Mouse (Mus musculus) midbrain, embryonic 11.5 days (tissue): Measurements from ENCODE around the gene Tmem106c. TPM values are rescaled to one million over a fixed set of nuclear protein-coding genes. Genes with fewer than 3 reads are reported as not detected.

ENCODE experiments used
- ATAC-seq: fragments of 200-750 bp; cut with Nextera tagmentation; 2 replicates; pipeline ENCODE4 v1.8.0; 2017; ENCODE audit warnings: moderate TSS enrichment, moderate library complexity; ENCODE audit not compliant: low FRiP score
- DNase-seq: peaks from one replicate; pipeline ENCODE4 v3.0.0; 2015; ENCODE audit warnings: low spot score; ENCODE audit errors: missing footprints
- H3K27ac ChIP-seq: fragments of 300-500 bp; sonication (generic); 2 replicates; pipeline ENCODE4 v1.5.1; 2014; ENCODE audit warnings: low read depth, low read length
- H3K27me3 ChIP-seq: fragments of 300-500 bp; sonication (generic); 2 replicates; pipeline ENCODE4 v1.6.1; 2014; ENCODE audit warnings: mild to moderate bottlenecking, low read length, moderate library complexity, mixed read lengths; ENCODE audit not compliant: control insufficient read depth, insufficient read depth
- H3K36me3 ChIP-seq: fragments of 300-500 bp; sonication (generic); 2 replicates; pipeline ENCODE4 v1.6.1; 2014; ENCODE audit warnings: mild to moderate bottlenecking, low read length, moderate library complexity, mixed read lengths; ENCODE audit not compliant: control insufficient read depth, insufficient read depth
- H3K4me1 ChIP-seq: fragments of 300-500 bp; sonication (generic); 2 replicates; pipeline ENCODE4 v1.6.1; 2014; ENCODE audit warnings: low read length; ENCODE audit not compliant: control insufficient read depth, insufficient read depth
- H3K4me2 ChIP-seq: fragments of 300-500 bp; sonication (generic); 2 replicates; pipeline ENCODE4 v1.6.1; 2014; ENCODE audit warnings: mild to moderate bottlenecking, moderate library complexity
- H3K4me3 ChIP-seq: fragments of 300-500 bp; sonication (generic); 2 replicates; pipeline ENCODE4 v1.5.1; 2014; ENCODE audit warnings: low read depth, low read length
- H3K9ac ChIP-seq: fragments of 300-500 bp; sonication (generic); 2 replicates; pipeline ENCODE4 v1.6.1; 2014; ENCODE audit warnings: low read length
- H3K9me3 ChIP-seq: fragments of 300-500 bp; sonication (generic); 2 replicates; pipeline ENCODE4 v1.6.1; 2016; ENCODE audit warnings: low read length; ENCODE audit not compliant: control insufficient read depth
- WGBS: fragments of 180-500 bp; shearing (Covaris S2); extraction: QIAGEN DNeasy Blood & Tissue Kit; methylation state at CpG from one replicate; pipeline ENCODE4 v1.1.7; 2014; 5-methylcytosine and 5-hydroxymethylcytosine counted together
- polyA plus RNA-seq: library from polyadenylated mRNA; unstranded; fragments of >200 nt; fragmentation: Nextera tagmentation; extraction: Ambion mirVana; gene quantifications from 2 replicates; pipeline ENCODE4 v1.2.1, GENCODE M21; 2014

Gene Tmem106c
- polyA plus RNA-seq, 1 experiment from 2014 or later = 60.4 TPM

DNA sequence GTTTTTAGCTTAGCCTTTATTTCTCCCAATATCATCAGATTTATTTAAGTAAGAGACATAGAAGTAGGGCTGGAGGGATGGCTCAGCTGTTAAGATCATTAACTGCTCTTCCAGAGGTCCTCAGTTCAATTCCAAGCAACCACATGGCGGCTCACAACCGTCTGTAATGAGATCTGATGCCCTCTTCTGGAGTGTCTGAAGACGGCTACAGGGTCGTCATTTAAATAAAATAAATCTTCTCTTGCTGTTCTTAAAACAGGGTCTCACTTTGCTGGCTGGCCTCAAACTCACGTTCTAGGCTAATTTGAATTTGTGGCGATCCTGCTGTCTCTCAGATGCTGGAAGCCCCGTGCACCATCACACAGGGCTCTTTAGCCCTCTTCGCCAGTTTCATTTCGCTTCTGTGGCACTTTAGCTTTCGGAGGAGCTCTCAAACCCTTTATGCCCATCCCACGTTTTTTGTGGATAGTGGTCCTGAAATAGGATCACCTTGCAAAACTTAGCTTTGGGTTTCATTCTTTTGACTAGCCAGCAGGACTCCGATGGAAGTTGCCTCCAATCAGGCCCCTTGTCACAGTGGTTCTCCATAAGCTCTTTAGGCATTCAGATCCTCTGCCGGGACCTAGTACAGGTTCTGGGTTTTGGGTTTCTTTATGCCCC lies 541 bp upstream of the Tmem106c start:
- Histone ChIP-seq H3K9me3 (no peaks in the 10 kb centered on the region), H3K27ac (no peak overlapping the region), H3K4me1 (peaks cover 10% of the 10 kb centered on the region), H3K4me2 (peak overlapping the region; percentile 69), H3K27me3 (no peaks in the 10 kb centered on the region), H3K9ac (peak overlapping the region; percentile 66), H3K4me3 (peak overlapping the region; percentile 53), H3K36me3 (no peaks in the 10 kb centered on the region)
- peak; percentile 17; the same call in 1 of the 2 replicates for ATAC-seq
- no peak for DNase-seq
- 9% methylated on average over 13 of the region's 13 CpGs for WGBS

DNA sequence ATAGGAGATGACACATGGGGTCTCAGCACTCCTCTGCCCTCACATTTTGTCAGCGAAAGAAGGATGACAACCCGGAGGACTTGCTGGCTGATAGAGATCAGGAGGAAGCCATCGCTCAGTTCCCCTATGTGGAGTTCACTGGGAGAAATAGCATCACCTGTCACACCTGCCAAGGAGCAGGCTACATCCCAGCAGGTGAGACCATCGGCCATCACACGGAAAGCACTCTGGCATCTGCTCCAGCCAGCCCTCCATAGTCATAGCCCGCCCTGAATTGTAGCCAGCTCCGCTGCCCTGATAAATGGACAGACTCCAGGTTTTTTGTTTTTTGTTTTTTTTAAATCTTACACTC lies 812 bp downstream of the Tmem106c start:
- Histone ChIP-seq H3K9me3 (no peaks in the 10 kb centered on the region), H3K27me3 (no peaks in the 10 kb centered on the region), H3K27ac (peak overlapping the region; percentile 85), H3K9ac (peak overlapping the region; percentile 73), H3K4me2 (peak overlapping the region; percentile 69), H3K36me3 (no peaks in the 10 kb centered on the region), H3K4me1 (peaks cover 10% of the 10 kb centered on the region), H3K4me3 (peak overlapping the region; percentile 53)
- ATAC-seq (peak; percentile 33; the same call in 1 of the 2 replicates), DNase-seq (peak; percentile 89)
- WGBS = 8% methylated on average over 7 of the region's 7 CpGs

DNA sequence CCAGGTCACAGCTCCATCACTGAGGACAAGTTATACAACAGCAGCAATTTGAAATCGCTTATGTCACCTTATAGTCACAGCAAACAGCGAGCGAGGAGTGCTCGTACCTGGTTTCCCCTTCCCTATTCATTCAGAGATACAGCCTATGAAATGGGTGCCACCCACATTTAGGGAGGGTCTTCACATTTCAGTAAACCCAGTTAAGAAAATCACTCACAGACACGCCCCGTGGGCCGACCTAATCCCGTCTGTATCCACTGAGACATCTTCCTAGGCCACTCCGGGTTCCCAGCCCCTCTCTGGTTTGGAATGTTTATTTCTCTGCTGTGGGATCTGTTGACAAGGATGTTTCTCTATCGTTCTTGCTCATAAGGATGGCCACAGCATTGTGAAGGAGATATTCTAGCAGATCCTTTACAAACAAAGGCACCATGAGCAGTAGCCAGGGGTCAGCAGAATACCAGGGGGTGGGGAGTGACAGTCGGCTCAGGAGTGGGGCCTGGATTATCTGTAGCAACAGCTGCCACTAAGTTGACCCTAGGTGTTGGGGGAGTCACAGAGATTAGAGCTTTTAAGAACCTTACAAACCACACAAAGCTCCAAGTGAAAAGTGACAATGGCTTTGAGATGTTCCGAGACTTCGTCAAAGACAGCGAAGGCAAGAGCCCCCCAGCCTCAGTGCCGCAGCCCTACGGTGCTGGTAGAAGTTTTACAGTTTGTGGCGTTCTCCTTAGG lies 1.5 kb downstream of the Tmem106c start:
- Histone ChIP-seq H3K9ac (no peak overlapping the region), H3K27ac (no peak overlapping the region), H3K36me3 (no peaks in the 10 kb centered on the region), H3K4me3 (peak overlapping the region; percentile 53; the same call in 1 of the 2 replicates), H3K4me1 (peaks cover 12% of the 10 kb centered on the region), H3K9me3 (no peaks in the 10 kb centered on the region), H3K27me3 (no peaks in the 10 kb centered on the region), H3K4me2 (peak overlapping the region; percentile 69; the same call in 1 of the 2 replicates)
- no peak for DNase-seq
- ATAC-seq = no peak
- 35% methylated on average over 17 of the region's 17 CpGs for WGBS

DNA sequence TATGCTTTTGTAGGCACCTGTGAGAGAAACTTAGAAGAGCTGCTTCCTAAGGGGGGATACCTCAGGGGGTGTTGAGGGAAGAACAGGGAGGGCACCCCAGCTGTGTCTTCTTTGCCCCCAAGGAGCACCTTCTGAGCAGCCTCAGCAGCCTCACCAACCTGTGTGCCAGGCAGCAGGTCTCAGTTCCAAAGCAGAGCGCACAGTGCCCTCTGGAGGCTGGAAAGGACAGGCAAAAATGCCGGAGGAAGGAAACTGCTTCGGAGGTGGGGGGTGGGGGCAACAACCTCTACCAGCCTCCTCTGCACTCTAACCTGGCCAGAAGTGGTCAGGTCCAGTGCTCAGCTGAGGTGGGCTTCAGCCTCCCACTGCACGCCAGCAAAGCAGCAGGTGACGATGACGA lies 6.3 kb downstream of the Tmem106c start:
- Histone ChIP-seq H3K4me2 (no peak overlapping the region), H3K4me1 (peaks cover 4% of the 10 kb centered on the region), H3K27me3 (no peaks in the 10 kb centered on the region), H3K36me3 (no peaks in the 10 kb centered on the region), H3K4me3 (no peak overlapping the region), H3K27ac (no peak overlapping the region), H3K9ac (no peak overlapping the region; the same call in 1 of the 2 replicates), H3K9me3 (no peaks in the 10 kb centered on the region)
- ATAC-seq (no peak), DNase-seq (no peak)
- WGBS = 43% methylated on average over 6 of the region's 6 CpGs

DNA sequence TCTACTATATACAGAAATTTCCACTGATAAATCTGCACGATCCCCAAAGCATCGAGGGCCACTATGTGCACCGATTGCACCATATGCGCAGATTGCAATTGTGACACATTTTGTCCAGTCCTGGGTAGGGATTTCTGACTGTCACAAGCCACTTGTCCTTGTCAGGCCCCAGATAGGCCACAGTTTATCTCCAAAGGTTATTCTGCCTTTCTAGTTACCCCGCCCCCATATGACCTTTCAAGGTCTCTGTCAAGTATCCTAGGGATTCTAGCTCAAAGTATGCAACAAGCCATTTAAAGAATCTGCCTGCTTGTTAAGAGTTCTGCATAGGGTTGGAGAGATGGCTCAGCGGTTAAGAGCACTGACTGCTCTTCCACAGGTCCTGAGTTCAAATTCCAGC lies 8.6 kb downstream of the Tmem106c start:
- Histone ChIP-seq H3K9me3 (no peaks in the 10 kb centered on the region), H3K27me3 (no peaks in the 10 kb centered on the region), H3K27ac (no peak overlapping the region), H3K4me1 (peaks cover 2% of the 10 kb centered on the region), H3K4me2 (no peak overlapping the region), H3K9ac (no peak overlapping the region), H3K4me3 (no peak overlapping the region), H3K36me3 (peaks cover 19% of the 10 kb centered on the region)
- DNase-seq = no peak
- ATAC-seq = no peak
- 92% methylated on average over 6 of the region's 6 CpGs for WGBS

- peaks cover 2% of the 10 kb centered on the region for H3K4me1 ChIP-seq
- DNase-seq (no peak), ATAC-seq (0 out of 2 replicates have a peak, but pooled peaks have one; percentile 16)
- no peak overlapping the region for H3K4me2 ChIP-seq
- 22% methylated on average over 11 of the region's 11 CpGs for WGBS
- no peak overlapping the region for H3K9ac ChIP-seq
- H3K4me3 ChIP-seq = no peak overlapping the region
- no peaks in the 10 kb centered on the region for H3K9me3 ChIP-seq
- H3K27ac ChIP-seq = no peak overlapping the region
- no peaks in the 10 kb centered on the region for H3K27me3 ChIP-seq
- peaks cover 27% of the 10 kb centered on the region for H3K36me3 ChIP-seq
Observed at GRCm38 (mm10) chr15:97973248-97974005, 9.4 kb downstream of the Tmem106c start.

DNA sequence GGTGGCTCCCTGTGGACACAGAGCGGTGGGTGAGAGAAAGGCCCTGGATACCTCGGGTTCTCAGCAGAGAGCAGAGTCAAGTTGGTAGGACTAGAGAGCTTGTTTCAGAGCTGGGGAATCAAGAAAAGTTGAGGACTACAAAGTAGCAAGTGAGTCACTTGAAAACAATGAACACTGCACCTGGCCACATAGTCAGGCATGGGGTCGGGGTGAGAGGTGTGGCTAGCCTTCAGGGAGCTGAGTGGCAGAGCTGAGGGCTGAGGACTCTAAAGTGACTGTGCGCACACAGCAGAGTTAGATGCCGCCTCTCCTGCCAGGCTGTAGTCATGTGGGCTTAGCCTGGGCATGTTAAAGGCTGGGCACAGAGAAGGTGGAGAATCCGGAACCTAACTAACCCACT lies 17.6 kb downstream of the Tmem106c start:
- Histone ChIP-seq H3K4me1 (no peaks in the 10 kb centered on the region), H3K4me3 (no peak overlapping the region), H3K27me3 (no peaks in the 10 kb centered on the region), H3K9ac (no peak overlapping the region), H3K36me3 (peaks cover 85% of the 10 kb centered on the region), H3K27ac (no peak overlapping the region), H3K4me2 (no peak overlapping the region), H3K9me3 (no peaks in the 10 kb centered on the region)
- WGBS = 95% methylated on average over 6 of the region's 6 CpGs
- DNase-seq (no peak), ATAC-seq (no peak)

DNA sequence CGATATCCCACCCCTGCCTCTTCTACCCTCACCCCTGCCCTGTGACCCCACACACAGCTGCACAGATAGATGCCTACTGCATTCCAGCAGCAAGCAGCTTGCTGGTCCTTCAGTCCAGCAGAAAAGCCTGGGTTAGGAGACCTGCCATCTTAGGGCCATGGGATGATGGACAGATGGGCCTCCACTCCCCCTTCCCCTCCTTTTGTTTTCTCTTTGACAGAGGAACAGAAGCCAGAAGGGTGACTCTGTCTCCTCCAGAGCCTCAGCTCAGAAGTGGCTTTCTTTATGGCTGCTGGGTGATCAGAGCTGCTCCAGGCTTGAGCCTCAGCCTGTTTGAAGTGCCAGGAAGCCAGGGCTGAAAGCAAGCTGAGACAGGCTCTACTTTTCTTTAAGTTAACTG lies 25.5 kb downstream of the Tmem106c start:
- peak overlapping the region; percentile 14 for H3K4me2 ChIP-seq
- no peaks in the 10 kb centered on the region; the same call in 1 of the 2 replicates for H3K27me3 ChIP-seq
- DNase-seq (peak; percentile 91), ATAC-seq (peak; percentile 47)
- peaks cover 51% of the 10 kb centered on the region for H3K4me1 ChIP-seq
- H3K27ac ChIP-seq = peak overlapping the region; percentile 98
- peaks cover 21% of the 10 kb centered on the region for H3K36me3 ChIP-seq
- 9% methylated on average over 1 of the region's 1 CpGs for WGBS
- no peak overlapping the region for H3K4me3 ChIP-seq
- no peaks in the 10 kb centered on the region for H3K9me3 ChIP-seq
- peak overlapping the region; percentile 42 for H3K9ac ChIP-seq
